Mouse (Mus musculus) right cerebral cortex, postnatal 36 days (tissue): Measurements from ENCODE around the gene Rbpjl.
A peak's percentile ranks its signal among the peaks of the same experiment; 100 is the strongest.

Source experiments
- DNase-seq, 2 experiments: peaks; one replicate each; pipeline ENCODE4 v3.0.0; 2022; ENCODE audit warnings: low spot score in 2 of 2, mixed read lengths in 1 of 2

Gene Rbpjl

GRCm38 (mm10) chr2:164393126-164393525 is 9.8 kb upstream of the Rbpjl start:
- no peak for DNase-seq

DNA sequence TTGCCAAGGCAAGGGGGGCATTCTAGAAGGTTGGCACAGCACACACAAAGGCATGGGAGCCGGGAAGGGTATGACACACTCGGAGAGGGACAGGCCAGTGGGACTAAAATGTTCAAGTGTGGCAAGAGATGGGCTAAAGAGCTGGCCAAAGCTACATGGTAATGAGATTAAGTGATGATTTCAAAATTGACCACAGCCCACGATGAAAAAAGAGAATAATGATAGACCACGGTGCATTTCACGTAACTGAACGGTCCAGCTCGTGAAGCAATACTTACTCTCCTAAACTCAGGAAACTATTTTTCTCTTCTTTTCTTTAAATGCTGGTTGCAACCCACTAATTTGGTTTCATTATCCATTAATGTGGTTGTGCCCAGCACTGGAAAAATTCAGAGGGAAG is 6.9 kb upstream of the Rbpjl start:
- no peak for DNase-seq

DNA sequence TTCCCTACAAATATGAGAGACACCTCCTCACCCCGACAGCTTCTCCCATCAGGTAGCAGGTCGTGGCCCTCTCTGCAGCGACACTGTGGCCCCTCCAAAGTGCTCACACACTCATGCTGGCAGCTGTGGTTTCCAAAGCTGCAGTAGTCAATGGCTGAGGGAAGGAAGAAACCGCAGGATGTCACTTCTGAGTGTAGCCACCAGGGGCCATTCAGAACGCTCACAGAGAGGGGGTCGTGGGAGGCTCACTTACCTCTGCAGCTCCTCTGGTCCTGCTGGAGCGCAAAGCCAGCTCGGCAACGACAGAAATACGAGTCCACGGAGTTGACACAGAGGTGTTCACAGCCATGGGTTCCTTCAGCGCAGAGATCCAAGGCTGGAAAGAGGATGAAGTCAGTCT is 6.0 kb upstream of the Rbpjl start:
- no peak for DNase-seq

- no peak for DNase-seq
Observed at GRCm38 (mm10) chr2:164403396-164404081, 598 bp downstream of the Rbpjl start.

GRCm38 (mm10) chr2:164404082-164404990 is 1.4 kb downstream of the Rbpjl start:
- no peak for DNase-seq

DNA sequence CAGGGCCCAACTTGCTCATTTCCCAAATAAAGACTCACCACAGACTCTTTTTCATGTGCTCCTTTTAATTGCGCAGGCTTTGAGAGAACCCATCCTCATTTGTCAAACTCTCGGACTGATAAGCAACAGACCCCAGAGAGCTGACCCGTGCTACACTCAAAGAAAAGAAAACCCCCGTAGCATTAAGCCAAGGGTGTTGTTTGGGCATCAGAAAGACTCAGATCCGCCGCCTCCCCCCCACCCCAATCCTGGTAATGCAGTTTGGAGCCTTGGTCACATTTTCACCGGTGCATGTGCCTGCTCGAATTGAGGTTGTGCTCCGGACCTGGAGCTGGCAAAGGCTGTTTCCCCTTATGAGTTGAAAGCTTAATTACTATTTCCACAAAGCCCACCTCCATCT is 2.1 kb downstream of the Rbpjl start, which contains the start of gene Matn4:
TSS of gene Matn4 (minus strand) at position 101 of the 400 bp plus-strand sequence.
- no peak for DNase-seq

DNA sequence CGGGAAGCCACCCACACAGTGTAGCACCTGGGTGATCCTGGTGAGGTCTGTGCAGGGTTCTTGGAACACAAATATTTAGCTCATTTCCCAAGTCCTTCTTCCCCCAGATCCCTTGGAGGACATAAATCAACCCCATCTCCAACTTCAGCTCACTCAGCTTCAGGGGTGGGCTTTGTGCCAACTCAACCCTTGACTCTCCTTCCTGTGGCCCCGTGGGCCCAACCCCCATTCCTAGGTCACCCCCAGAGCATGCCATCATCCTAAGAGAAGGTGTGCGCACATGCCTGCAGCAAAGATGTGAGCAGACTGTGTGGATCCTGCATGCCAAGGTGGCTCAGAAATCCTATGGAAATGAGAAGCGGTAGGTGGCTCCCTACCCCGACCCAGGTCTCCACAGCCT is 2.6 kb downstream of the Rbpjl start:
- no peak for DNase-seq

- peak; percentile 42 to 46 for DNase-seq
Observed at GRCm38 (mm10) chr2:164407708-164408107, 4.8 kb downstream of the Rbpjl start.

GRCm38 (mm10) chr2:164414167-164414566 is 11.2 kb downstream of the Rbpjl start:
- no peak for DNase-seq

GRCm38 (mm10) chr2:164414581-164414980 is 11.6 kb downstream of the Rbpjl start:
- no peak for DNase-seq

GRCm38 (mm10) chr2:164417198-164417597 is 14.3 kb downstream of the Rbpjl start:
- DNase-seq = no peak

- no peak for DNase-seq
Observed at GRCm38 (mm10) chr2:164418308-164418875, 15.5 kb downstream of the Rbpjl start.

DNA sequence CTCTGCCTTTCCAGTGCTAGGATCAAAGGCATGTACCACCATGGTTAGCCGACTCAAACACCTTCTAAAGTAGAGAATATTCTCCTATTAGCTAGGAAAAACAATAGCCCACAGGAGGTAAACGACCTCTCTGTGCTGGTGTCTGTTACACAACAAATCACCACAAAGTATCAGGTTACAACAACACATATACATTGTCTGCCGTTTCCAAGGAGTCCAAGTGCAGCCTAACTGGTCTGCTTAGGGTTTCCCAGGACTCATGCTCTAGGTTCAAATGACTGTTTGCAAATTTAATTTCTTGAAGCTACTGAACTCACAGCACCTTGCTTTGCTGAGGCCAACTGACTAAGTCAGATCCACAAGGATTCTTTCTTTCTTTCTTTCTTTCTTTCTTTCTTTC is 16.5 kb downstream of the Rbpjl start:
- no peak for DNase-seq

GRCm38 (mm10) chr2:164421306-164421705 is 18.4 kb downstream of the Rbpjl start:
- no peak for DNase-seq

GRCm38 (mm10) chr2:164421979-164422378 is 19.0 kb downstream of the Rbpjl start:
- no peak for DNase-seq

- no peak for DNase-seq
Observed at GRCm38 (mm10) chr2:164422675-164423393, 19.9 kb downstream of the Rbpjl start.

- DNase-seq = peak in 1 of 2 experiments; percentile 32
Observed at GRCm38 (mm10) chr2:164423464-164423863, 20.5 kb downstream of the Rbpjl start.

- DNase-seq = no peak
Observed at GRCm38 (mm10) chr2:164424406-164424805, 21.5 kb downstream of the Rbpjl start.

DNA sequence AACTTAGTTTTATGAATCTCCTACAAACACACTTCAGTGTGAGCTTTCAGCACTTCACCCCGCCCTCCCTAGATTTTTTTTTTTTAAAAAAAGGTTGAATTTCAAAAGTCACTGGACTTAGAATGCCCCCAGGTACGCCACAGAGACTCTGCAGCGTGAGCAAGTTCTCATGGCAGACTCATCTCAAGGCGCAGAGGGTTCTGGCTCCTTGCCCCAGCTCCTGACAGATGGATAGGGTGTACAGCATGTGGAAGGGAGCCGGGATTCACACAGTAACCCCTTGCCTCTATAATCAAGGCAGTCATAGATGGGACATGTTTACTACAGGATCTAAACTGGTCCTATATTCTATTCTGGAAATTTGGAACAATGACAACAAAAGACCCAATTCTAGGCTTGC is 22.5 kb downstream of the Rbpjl start:
- no peak for DNase-seq

GRCm38 (mm10) chr2:164426121-164426520 is 23.2 kb downstream of the Rbpjl start:
- no peak for DNase-seq

- no peak for DNase-seq
Observed at GRCm38 (mm10) chr2:164426952-164427351, 24.0 kb downstream of the Rbpjl start.

DNA sequence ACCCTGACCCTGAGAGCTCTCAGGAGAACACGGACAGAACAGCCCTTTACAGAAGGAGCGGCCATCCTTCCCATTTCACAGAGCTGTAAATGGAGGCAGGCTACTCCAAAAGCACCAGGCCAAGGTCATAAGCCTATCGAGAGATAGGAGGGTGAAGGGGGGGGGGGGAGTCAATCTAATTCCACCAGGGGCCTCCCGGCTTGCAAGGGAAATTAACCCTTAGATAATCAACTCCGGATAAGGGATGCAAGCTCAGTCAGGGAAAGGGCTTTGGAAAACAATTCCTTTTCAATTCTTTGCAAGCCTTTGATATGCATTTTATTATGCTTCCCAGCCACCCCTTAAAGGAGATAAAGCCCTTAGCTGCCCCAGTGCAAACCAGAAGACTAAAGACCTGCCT is 25.5 kb downstream of the Rbpjl start:
- no peak for DNase-seq
